Mouse (Mus musculus): ENCODE data around the gene Zpld1.

DNA sequence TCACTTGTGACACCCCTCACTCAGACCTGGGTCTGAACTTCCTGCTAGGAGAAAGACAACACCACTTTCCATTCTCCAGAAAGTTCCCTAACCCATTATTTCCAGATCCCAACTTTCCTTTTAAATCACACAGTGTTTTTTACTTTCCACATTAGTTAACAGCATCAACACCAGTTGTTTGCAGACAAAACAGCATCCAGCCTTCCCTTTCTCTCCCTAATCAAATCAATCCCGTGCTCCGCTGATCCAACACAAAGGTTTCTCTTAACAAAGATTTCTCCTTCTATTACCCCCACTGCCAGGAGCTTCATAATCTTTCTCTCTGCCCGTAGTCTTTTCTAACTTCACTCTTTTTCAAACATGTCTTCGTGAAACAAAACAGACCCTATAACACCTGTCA lies 32.5 kb downstream of the Zpld1 start:
- TF ChIP-seq CTCF (IDR thresholded peaks at IDR 0.05; ENCODE audit: low read depth): no peak
- TF ChIP-seq EP300 (IDR thresholded peaks at IDR 0.05; ENCODE audit: low read depth): no peak

All from liver, embryonic 14.5 days (tissue).